Mouse (Mus musculus): ENCODE data around the gene Eif5a.

DNA sequence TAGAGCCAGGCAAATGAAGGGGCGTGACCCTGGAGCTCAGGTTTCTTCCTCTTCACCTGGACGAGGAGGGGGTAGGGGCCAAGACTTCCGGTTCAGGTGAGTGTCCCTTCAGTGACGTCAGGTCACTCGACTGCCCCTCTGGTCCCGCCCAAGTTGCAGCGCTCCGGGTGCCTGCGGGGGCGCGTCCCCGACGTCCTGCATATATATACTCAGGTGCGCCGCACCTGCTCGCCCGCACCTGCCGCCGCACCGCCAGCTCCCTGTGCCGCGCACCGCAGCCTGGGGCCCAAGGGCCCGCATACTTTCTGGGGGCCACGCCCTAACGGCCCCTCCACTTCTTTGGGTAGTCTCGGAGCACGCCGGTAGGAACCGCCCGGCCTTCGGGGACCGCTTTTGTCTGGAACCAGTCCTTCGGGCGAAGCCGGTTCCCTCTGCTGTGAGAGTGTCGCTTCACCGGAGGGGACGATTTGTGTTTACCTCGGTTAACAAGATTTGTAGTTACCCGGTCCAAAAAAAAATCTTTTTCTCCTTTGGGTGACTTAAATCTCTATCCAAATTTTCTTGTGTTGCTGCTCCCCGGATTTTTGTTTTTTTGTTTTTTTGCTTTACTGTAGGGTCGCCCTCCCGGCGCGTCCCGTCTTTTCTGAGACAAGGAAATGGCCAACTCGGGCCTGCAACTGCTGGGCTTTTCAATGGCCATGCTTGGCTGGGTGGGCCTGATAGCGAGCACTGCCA is 43.7 kb upstream of the Eif5a start:
- TF ChIP-seq POLR2A (IDR thresholded peaks at IDR 0.05; ENCODE audit: control insufficient read depth, low read depth, low read length) (no peak), CTCF (IDR thresholded peaks at IDR 0.05; ENCODE audit: control insufficient read depth, insufficient read depth, insufficient replicate concordance, low read depth, low read length) (no peak)

Data from testis, adult 2 months (tissue).